Mouse (Mus musculus): ENCODE results near the gene Klhl33. TPM values are rescaled to one million over a fixed set of nuclear protein-coding genes. Genes with fewer than 3 reads are reported as not detected.

The Klhl33 gene
- polyA plus RNA-seq, 1 experiment from 2014 or later, result 0.29 TPM

- H3K27ac ChIP-seq (ENCODE audit: low read depth), result no peak overlapping the region
- 83% methylated on average over 6 of the region's 6 CpGs for WGBS
- ATAC-seq (ENCODE audit: insufficient read depth) (no peak), DNase-seq (no peak)
- no peaks in the 10 kb centered on the region for H3K4me1 ChIP-seq (ENCODE audit: insufficient read depth)
- H3K36me3 ChIP-seq (ENCODE audit: insufficient read depth), result no peaks in the 10 kb centered on the region
- no peak overlapping the region for H3K4me3 ChIP-seq (ENCODE audit: low read depth, low read length)
- no peak for TF ChIP-seq CTCF (IDR thresholded peaks at IDR 0.05; ENCODE audit: low read depth)
- no peaks in the 10 kb centered on the region for H3K9me3 ChIP-seq (ENCODE audit: low read depth, low read length)
- no peak overlapping the region for H3K9ac ChIP-seq
- no peaks in the 10 kb centered on the region for H3K27me3 ChIP-seq (ENCODE audit: insufficient read depth, low read length)
- H3K4me2 ChIP-seq, result no peak overlapping the region
Measured at GRCm38 (mm10) chr14:50876236-50876950, 20.9 kb downstream of the Klhl33 start.

- ATAC-seq (ENCODE audit: insufficient read depth), result no peak
- no peaks in the 10 kb centered on the region for H3K9me3 ChIP-seq (ENCODE audit: low read depth, low read length)
- H3K4me3 ChIP-seq (ENCODE audit: low read depth, low read length), result no peak overlapping the region
- no peaks in the 10 kb centered on the region for H3K4me1 ChIP-seq (ENCODE audit: insufficient read depth)
- no peaks in the 10 kb centered on the region for H3K36me3 ChIP-seq (ENCODE audit: insufficient read depth)
- WGBS, result 78% methylated on average over 6 of the region's 6 CpGs
- DNase-seq, result no peak
- TF ChIP-seq CTCF (IDR thresholded peaks at IDR 0.05; ENCODE audit: low read depth), result no peak
- no peak overlapping the region for H3K27ac ChIP-seq (ENCODE audit: low read depth)
- no peaks in the 10 kb centered on the region for H3K27me3 ChIP-seq (ENCODE audit: insufficient read depth, low read length)
- H3K4me2 ChIP-seq, result no peak overlapping the region
- H3K9ac ChIP-seq, result no peak overlapping the region
Measured at GRCm38 (mm10) chr14:50875591-50876230, 21.6 kb downstream of the Klhl33 start.

DNA sequence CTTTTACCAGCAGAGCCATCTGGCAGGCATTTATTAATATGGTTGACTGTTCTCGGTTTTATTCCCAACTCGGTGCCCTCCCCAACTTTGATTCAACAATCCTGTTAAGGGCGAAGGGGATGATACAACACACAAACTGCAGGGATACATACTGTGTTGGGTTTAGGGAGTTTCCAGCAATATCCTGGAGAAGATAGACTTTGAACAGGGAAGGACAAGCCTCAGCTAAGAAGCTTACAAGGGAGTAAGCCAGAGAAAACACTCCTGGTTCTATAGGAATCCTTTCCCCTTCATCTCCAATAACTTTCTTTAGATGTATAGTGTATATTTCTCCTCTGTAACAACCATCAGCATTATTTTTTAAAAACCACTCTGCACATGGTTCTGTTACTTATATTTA lies 22.1 kb downstream of the Klhl33 start:
- ATAC-seq (ENCODE audit: insufficient read depth), result no peak
- Histone ChIP-seq H3K9me3 (ENCODE audit: low read depth, low read length) (no peaks in the 10 kb centered on the region), H3K27me3 (ENCODE audit: insufficient read depth, low read length) (no peaks in the 10 kb centered on the region), H3K4me1 (ENCODE audit: insufficient read depth) (no peaks in the 10 kb centered on the region), H3K9ac (no peak overlapping the region), H3K27ac (ENCODE audit: low read depth) (no peak overlapping the region), H3K36me3 (ENCODE audit: insufficient read depth) (no peaks in the 10 kb centered on the region), H3K4me2 (no peak overlapping the region), H3K4me3 (ENCODE audit: low read depth, low read length) (no peak overlapping the region)
- TF ChIP-seq CTCF (IDR thresholded peaks at IDR 0.05; ENCODE audit: low read depth), result no peak
- DNase-seq, result no peak
- WGBS, result 86% methylated on average over 3 of the region's 3 CpGs

GRCm38 (mm10) chr14:50871284-50871683 lies 26.0 kb downstream of the Klhl33 start:
- Histone ChIP-seq H3K9ac (no peak overlapping the region), H3K4me1 (ENCODE audit: insufficient read depth) (no peaks in the 10 kb centered on the region), H3K9me3 (ENCODE audit: low read depth, low read length) (no peaks in the 10 kb centered on the region), H3K27me3 (ENCODE audit: insufficient read depth, low read length) (no peaks in the 10 kb centered on the region), H3K4me3 (ENCODE audit: low read depth, low read length) (no peak overlapping the region), H3K4me2 (peak overlapping the region; percentile 69; the same call in 1 of the 2 replicates), H3K27ac (ENCODE audit: low read depth) (no peak overlapping the region), H3K36me3 (ENCODE audit: insufficient read depth) (0 out of 2 replicates have a peak, but pooled peaks cover 3% of the 10 kb centered on the region)
- WGBS, result 76% methylated on average over 2 of the region's 2 CpGs
- ATAC-seq (ENCODE audit: insufficient read depth) (no peak), DNase-seq (no peak)
- no peak for TF ChIP-seq CTCF (IDR thresholded peaks at IDR 0.05; ENCODE audit: low read depth)

DNA sequence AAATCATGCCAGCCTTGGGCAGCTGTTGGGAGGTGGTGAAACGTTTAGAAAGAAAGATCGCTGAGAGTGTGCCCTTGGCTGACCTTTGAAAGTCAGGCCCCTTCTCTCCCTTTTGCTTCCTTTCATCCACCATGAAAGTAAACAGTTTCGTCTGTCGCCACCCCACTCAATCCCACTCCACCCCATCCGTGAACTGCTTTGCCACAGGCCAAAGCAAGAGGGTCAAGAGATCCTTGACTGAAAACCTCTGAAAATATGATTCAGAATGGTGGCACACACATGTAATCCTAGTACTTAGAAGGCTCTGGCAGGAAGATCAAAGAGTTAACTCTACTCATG lies 26.5 kb downstream of the Klhl33 start:
- no peaks in the 10 kb centered on the region for H3K9me3 ChIP-seq (ENCODE audit: low read depth, low read length)
- peak overlapping the region; percentile 61 for H3K9ac ChIP-seq
- H3K36me3 ChIP-seq (ENCODE audit: insufficient read depth), result 0 out of 2 replicates have a peak, but pooled peaks cover 3% of the 10 kb centered on the region
- no peaks in the 10 kb centered on the region for H3K4me1 ChIP-seq (ENCODE audit: insufficient read depth)
- no peak overlapping the region for H3K27ac ChIP-seq (ENCODE audit: low read depth)
- ATAC-seq (ENCODE audit: insufficient read depth) (peak; percentile 59), DNase-seq (no peak)
- 3% methylated on average over 5 of the region's 5 CpGs for WGBS
- H3K27me3 ChIP-seq (ENCODE audit: insufficient read depth, low read length), result no peaks in the 10 kb centered on the region
- H3K4me2 ChIP-seq, result peak overlapping the region; percentile 69
- peak overlapping the region; percentile 51 for H3K4me3 ChIP-seq (ENCODE audit: low read depth, low read length)
- no peak for TF ChIP-seq CTCF (IDR thresholded peaks at IDR 0.05; ENCODE audit: low read depth)

DNA sequence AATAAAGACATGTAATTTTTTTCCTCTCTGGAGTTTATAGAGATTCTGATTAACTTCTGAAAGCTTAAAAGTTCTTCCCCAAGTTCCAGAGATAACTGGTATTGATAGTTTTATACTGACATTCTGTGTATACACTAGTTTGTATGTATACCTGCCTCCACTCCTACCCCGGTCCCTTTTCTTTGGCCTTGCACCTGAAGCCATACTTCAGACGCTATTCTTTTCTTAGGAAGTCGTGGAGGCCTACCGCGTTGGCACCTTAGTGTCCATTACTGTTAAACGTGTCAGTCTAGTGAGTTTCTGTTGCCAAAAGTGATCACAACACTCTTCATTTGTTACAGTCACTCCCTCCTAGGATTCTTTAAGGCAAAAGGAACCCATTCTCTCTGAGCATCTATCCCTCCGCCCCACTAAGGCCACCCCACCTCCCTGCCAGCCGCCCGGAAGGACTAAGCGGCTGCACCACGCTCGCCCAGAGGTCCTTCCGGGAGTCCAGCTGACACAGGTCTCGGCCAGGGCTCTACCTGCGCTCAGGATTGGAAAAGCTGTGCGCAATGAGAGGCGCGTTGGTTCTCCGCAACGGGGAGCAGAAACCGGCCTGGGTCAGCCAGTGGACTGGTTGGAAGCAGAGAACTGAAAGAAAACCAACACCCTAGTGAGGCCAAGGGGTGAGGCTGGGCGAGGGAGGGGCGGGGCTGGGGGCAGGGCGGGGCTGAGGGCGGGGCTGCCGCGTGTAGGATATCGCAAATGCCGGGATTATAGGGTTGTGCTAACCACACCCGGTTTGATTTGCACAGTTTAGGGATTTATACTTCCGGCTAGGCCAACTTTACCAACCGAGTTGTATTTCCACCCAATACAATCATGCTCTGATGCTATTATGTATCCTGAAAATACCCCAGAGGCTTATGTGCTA lies 27.2 kb downstream of the Klhl33 start, which contains the start of gene Tep1:
TSS of gene Tep1 (minus strand) at position 672 of the 916 bp plus-strand sequence.
- peak; percentile 94 for ATAC-seq (ENCODE audit: insufficient read depth)
- Histone ChIP-seq H3K4me3 (ENCODE audit: low read depth, low read length) (peak within 1 kb of the TSS; percentile 51), H3K4me1 (ENCODE audit: insufficient read depth) (no peaks in the 10 kb centered on the region), H3K36me3 (ENCODE audit: insufficient read depth) (0 out of 2 replicates have a peak, but pooled peaks cover 3% of the 10 kb centered on the region), H3K4me2 (peak within 1 kb of the TSS; percentile 69), H3K9ac (peak within 1 kb of the TSS; percentile 61), H3K27me3 (ENCODE audit: insufficient read depth, low read length) (no peaks in the 10 kb centered on the region), H3K9me3 (ENCODE audit: low read depth, low read length) (no peaks in the 10 kb centered on the region), H3K27ac (ENCODE audit: low read depth) (peak within 1 kb of the TSS; percentile 65; the same call in 1 of the 2 replicates)
- peak; percentile 75 for DNase-seq
- WGBS, result 5% methylated on average over 32 of the region's 32 CpGs
- TF ChIP-seq CTCF (IDR thresholded peaks at IDR 0.05; ENCODE audit: low read depth), result no peak
